Mouse (Mus musculus): ENCODE results near the gene Elp4. TPM values are rescaled to one million over a fixed set of nuclear protein-coding genes. Genes with fewer than 3 reads are reported as not detected.

Gene Elp4
- polyA plus RNA-seq, 1 experiment: 1.4 TPM

DNA sequence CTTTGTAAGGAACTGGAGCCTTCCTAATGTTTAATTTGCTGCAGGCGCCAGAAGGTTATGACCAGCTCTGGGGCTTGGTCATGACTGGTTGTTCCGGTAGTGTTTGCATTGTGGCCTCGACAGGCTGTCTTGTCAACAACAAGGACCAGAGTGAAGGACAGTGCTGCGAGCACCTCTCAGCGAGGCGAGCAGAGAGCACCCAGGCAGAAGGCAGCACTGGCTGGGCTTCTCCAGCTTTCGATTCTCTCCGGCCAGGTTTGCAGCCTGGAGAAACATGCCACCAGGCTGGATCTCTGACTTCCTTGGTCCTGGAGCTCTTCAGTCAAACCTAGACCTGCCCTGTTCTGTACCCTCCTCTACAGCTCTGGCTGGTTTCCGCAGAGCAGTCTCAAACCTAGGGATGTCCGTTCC is 241.3 kb downstream of the Elp4 start:
- Histone ChIP-seq H3K27me3 (replicated peaks) (peaks cover 99% of the 10 kb centered on the region), H3K4me3 (replicated peaks) (peak overlapping the region; percentile 64)
- TF ChIP-seq GATA1 (IDR thresholded peaks at IDR 0.05; ENCODE audit: borderline replicate concordance, low read length) (no peak), FLI1 (IDR thresholded peaks at IDR 0.05; ENCODE audit: low read length) (no peak)

DNA sequence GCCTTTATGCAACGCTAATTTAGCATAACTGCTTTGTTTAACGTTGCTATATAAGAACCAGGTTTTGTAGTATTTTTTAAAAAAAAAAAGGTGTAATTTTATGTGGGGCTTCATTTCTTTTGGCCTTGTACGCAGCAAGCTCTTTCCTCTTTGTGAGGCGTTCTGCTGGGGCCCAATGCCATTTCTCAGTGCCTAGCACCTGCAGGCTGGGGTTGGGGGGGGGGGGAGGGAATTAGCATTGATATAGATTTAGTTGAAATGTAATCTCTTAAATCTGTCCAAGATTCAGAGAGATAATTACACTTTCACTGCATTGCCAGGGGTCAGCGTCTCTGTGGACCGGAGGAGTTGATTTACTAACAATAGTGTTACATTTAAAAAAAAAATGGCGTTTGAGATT is 241.8 kb downstream of the Elp4 start:
- peaks cover 25% of the 10 kb centered on the region for H3K4me1 ChIP-seq
- H3K4me3 ChIP-seq (replicated peaks): no peak overlapping the region
- peaks cover 16% of the 10 kb centered on the region for H3K9me3 ChIP-seq
- H3K27me3 ChIP-seq (replicated peaks): peaks cover 94% of the 10 kb centered on the region
- TF ChIP-seq FLI1 (IDR thresholded peaks at IDR 0.05; ENCODE audit: low read length) (no peak), GATA1 (IDR thresholded peaks at IDR 0.05; ENCODE audit: borderline replicate concordance, low read length) (no peak)
- H3K36me3 ChIP-seq (replicated peaks; ENCODE audit: low read length): no peaks in the 10 kb centered on the region

More for the DNA sequence above, 241.3 kb downstream of the Elp4 start:
- H3K4me1 ChIP-seq: peaks cover 30% of the 10 kb centered on the region
- no peaks in the 10 kb centered on the region for H3K36me3 ChIP-seq (replicated peaks; ENCODE audit: low read length)
- peaks cover 21% of the 10 kb centered on the region for H3K9me3 ChIP-seq

DNA sequence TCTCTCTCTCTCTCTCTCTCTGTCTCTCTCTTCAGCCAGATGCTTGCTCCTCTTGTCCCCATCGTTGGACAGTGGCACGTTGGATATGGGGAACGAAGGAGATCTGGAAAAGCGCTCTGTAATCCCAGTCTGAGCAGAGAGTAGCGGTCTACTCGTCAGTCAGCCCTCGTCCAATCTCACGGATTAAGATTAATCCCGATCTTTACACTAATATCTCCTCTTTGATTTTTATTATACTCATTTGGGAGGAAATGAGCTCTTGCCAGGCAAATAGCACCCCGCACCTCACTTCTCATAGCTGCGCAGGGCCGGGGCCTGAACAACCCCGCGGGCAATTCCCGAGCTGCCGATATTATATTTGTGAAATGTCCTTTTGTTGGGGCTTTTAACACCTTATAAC is 242.2 kb downstream of the Elp4 start:
- no peak overlapping the region for H3K4me3 ChIP-seq (replicated peaks)
- H3K27me3 ChIP-seq (replicated peaks): peaks cover 94% of the 10 kb centered on the region
- H3K4me1 ChIP-seq: peaks cover 20% of the 10 kb centered on the region
- H3K36me3 ChIP-seq (replicated peaks; ENCODE audit: low read length): no peaks in the 10 kb centered on the region
- H3K9me3 ChIP-seq: peaks cover 14% of the 10 kb centered on the region
- TF ChIP-seq FLI1 (IDR thresholded peaks at IDR 0.05; ENCODE audit: low read length): no peak
- TF ChIP-seq GATA1 (IDR thresholded peaks at IDR 0.05; ENCODE audit: borderline replicate concordance, low read length): no peak

DNA sequence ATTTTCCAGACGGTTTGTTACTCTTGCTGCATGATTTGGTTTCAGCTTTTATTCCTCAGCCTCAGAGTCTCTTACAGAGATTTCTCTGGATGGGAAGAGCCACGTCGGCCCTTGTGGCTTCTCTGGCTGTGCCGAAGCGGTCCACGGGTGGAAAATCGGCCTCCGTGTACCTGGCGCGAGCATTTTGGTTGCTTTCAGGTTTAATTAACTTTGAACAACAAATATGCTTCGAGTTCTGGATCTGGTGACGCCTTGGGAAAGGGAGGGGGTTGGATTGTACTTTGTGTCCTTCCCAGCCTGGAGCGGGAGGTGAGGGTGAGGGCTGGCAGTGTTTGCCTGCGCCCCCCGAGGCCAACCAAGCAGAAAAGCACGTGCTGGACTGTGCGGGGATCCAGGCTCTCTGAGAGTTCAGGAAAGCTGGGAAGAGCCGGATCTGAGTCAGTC is 242.7 kb downstream of the Elp4 start:
- TF ChIP-seq GATA1 (IDR thresholded peaks at IDR 0.05; ENCODE audit: borderline replicate concordance, low read length) (no peak), FLI1 (IDR thresholded peaks at IDR 0.05; ENCODE audit: low read length) (no peak)
- Histone ChIP-seq H3K4me3 (replicated peaks) (no peak overlapping the region), H3K27me3 (replicated peaks) (peaks cover 94% of the 10 kb centered on the region), H3K9me3 (peaks cover 9% of the 10 kb centered on the region), H3K36me3 (replicated peaks; ENCODE audit: low read length) (no peaks in the 10 kb centered on the region), H3K4me1 (peaks cover 15% of the 10 kb centered on the region)

DNA sequence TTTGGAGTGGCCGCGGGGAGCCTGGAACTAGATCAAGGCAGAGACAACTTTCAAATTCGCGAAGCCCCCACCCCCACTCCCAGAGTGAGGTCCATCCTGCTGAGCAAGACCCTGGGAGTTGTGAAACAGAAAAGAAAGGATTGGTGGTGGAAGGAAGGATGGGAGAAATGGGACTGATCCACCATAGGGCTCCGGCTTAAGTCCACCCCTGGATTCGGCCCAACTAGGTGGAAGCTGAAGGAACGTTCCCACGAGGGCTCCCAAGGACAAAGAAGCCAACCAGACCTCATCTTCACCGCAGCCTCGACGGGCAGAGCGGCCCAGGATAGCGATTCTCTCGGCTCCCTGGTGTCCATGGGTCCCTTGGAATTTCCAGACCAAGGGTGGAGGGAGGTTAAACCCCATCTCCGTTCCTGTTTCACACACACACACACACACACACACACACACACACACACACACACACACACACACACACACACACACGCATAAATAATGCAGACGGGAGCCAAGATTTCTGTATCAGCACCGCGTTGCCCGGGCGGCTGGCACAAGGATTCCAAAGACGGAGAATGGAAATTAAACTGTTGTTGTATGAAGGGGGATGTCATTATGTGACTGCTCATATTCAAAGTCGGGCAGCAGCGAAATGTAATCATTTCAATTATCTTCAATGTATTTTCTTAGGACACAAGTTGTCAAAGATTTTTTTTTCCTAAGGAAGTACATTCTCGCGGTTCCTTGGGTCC is 243.3 kb downstream of the Elp4 start:
- peaks cover 7% of the 10 kb centered on the region for H3K9me3 ChIP-seq
- peaks cover 14% of the 10 kb centered on the region; the same call in 1 of the 2 replicates for H3K4me1 ChIP-seq
- H3K4me3 ChIP-seq (replicated peaks): no peak overlapping the region
- no peak for TF ChIP-seq GATA1 (IDR thresholded peaks at IDR 0.05; ENCODE audit: borderline replicate concordance, low read length)
- no peak for TF ChIP-seq FLI1 (IDR thresholded peaks at IDR 0.05; ENCODE audit: low read length)
- H3K27me3 ChIP-seq (replicated peaks): peaks cover 92% of the 10 kb centered on the region
- H3K36me3 ChIP-seq (replicated peaks; ENCODE audit: low read length): no peaks in the 10 kb centered on the region

DNA sequence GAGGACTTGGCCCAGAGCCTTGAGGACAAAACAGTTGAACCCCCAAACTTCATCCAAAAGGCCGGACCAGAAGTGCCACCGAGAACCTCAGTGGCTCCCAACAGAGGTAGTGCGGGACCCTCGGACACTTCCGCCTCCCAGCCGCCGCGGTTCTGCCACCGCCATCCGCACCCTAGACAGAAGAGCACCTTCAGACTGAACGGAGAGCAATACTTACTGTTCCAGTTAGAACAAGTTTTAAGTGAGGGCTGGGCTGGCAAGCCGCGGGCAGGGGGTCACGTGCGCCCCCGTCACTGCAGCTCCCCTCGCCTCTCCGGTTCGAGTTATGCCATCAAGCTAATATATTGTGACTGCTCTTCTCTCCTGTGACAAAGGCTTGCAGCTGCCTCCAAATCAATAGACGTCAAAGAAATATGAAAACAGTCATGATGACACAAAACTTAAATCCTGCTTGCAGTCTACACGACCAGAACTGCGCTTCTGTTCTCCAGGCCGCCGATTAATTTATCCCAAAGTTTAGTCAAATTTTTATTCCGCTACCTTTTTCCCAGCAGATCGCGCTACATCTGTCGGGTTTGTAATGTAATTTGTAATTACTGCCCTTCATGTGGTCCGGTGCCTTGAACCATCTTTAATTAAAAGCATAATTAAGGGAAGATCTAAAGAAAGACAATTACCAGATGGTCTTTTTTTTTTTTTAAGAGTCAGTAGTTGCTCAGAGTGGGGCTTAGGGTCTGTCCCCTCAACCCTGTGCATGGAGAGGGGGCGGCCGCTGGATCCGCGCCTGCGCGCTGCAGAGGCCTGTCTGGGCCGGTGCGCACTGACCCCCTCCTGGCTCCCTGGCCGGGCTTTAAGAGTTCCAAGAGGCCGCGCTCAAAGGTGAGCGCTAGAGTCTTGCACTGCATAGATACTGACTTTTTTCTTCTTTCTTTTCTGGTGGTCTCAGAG is 244.2 kb downstream of the Elp4 start:
- Histone ChIP-seq H3K4me1 (peaks cover 14% of the 10 kb centered on the region; the same call in 1 of the 2 replicates), H3K4me3 (replicated peaks) (peak overlapping the region; percentile 50), H3K27me3 (replicated peaks) (peaks cover 87% of the 10 kb centered on the region), H3K36me3 (replicated peaks; ENCODE audit: low read length) (no peaks in the 10 kb centered on the region), H3K9me3 (peaks cover 7% of the 10 kb centered on the region)
- no peak for TF ChIP-seq GATA1 (IDR thresholded peaks at IDR 0.05; ENCODE audit: borderline replicate concordance, low read length)
- TF ChIP-seq FLI1 (IDR thresholded peaks at IDR 0.05; ENCODE audit: low read length): no peak

- Histone ChIP-seq H3K9me3 (peaks cover 7% of the 10 kb centered on the region), H3K27me3 (replicated peaks) (peaks cover 79% of the 10 kb centered on the region), H3K4me3 (replicated peaks) (no peak overlapping the region), H3K4me1 (peaks cover 14% of the 10 kb centered on the region; the same call in 1 of the 2 replicates), H3K36me3 (replicated peaks; ENCODE audit: low read length) (no peaks in the 10 kb centered on the region)
- no peak for TF ChIP-seq FLI1 (IDR thresholded peaks at IDR 0.05; ENCODE audit: low read length)
- no peak for TF ChIP-seq GATA1 (IDR thresholded peaks at IDR 0.05; ENCODE audit: borderline replicate concordance, low read length)
Measured at GRCm38 (mm10) chr2:105659350-105659749, 245.0 kb downstream of the Elp4 start.

- Histone ChIP-seq H3K36me3 (replicated peaks; ENCODE audit: low read length) (no peaks in the 10 kb centered on the region), H3K4me3 (replicated peaks) (no peak overlapping the region), H3K27me3 (replicated peaks) (peaks cover 68% of the 10 kb centered on the region), H3K9me3 (no peaks in the 10 kb centered on the region), H3K4me1 (peaks cover 10% of the 10 kb centered on the region; the same call in 1 of the 2 replicates)
- no peak for TF ChIP-seq FLI1 (IDR thresholded peaks at IDR 0.05; ENCODE audit: low read length)
- no peak for TF ChIP-seq GATA1 (IDR thresholded peaks at IDR 0.05; ENCODE audit: borderline replicate concordance, low read length)
Measured at GRCm38 (mm10) chr2:105656456-105656855, 247.9 kb downstream of the Elp4 start.

Other genes starting within 250 kb of the Elp4 start
- 0.15 TPM in 1 of 2 replicates, not detected in the other for gene Pax6, start 235.7 kb downstream of the Elp4 start, polyA plus RNA-seq (2012; ENCODE audit: insufficient read depth, low replicate concordance)
- 1.8 TPM in 1 of 2 replicates, not detected in the other for gene Immp1l, start 74 bp upstream of the Elp4 start, polyA plus RNA-seq (2012; ENCODE audit: insufficient read depth, low replicate concordance)
- 17.4 TPM in 1 of 2 replicates, not detected in the other for gene Dnajc24, start 99.0 kb upstream of the Elp4 start, polyA plus RNA-seq (2012; ENCODE audit: insufficient read depth, low replicate concordance)

All from megakaryocyte, embryonic 14.5 days (primary cell).